Mouse (Mus musculus): ENCODE data around the gene Pds5a. TPM values are rescaled to one million over a fixed set of nuclear protein-coding genes. Genes with fewer than 3 reads are reported as not detected.
"Not testable (repeated sequence)": the region's sequence is repeated elsewhere in the genome, so short reads cannot be mapped to it uniquely, and the experiment has no call there.

Pds5a gene
- polyA plus RNA-seq, 1 experiment from 2014 or later = 31.2 TPM

DNA sequence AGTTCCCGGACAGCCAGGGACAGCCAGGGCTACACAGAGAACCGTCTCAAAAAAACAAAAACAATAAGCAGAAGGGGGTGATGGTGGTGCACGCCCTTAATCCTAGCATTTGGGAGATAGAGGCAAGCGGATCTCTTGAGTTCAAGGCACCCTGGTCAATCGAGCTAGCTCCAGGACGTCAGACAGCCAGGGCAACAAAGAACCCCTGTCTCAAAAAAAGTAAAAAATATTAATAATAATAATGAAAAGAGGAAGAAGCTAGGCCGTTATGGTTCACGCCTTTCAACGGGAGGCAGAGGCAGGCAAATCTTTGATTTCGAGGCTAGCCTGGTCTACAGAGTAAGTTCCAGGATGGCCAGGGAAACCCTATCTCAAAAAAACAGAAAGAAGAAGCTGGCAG, 1.1 kb upstream of the Pds5a start:
- peak overlapping the region; percentile 98 for H3K27ac ChIP-seq (ENCODE audit: low read length)
- WGBS = 60% methylated on average over 10 of the region's 10 CpGs
- H3K27me3 ChIP-seq (replicated peaks; ENCODE audit: control insufficient read depth, insufficient read depth, low read length) = no peaks in the 10 kb centered on the region
- no peaks in the 10 kb centered on the region for H3K9me3 ChIP-seq (ENCODE audit: control insufficient read depth, low read length)
- ATAC-seq = no peak
- H3K4me3 ChIP-seq (ENCODE audit: low read length) = peak overlapping the region; percentile 82
- H3K9ac ChIP-seq (ENCODE audit: low read depth, low read length) = peak overlapping the region; percentile 89
- no peaks in the 10 kb centered on the region for H3K36me3 ChIP-seq (ENCODE audit: control insufficient read depth, insufficient read depth, low read length)
- peaks cover 16% of the 10 kb centered on the region for H3K4me1 ChIP-seq (ENCODE audit: control insufficient read depth, insufficient read depth, low read length)
- H3K4me2 ChIP-seq (ENCODE audit: low read depth, low read length) = peak overlapping the region; percentile 66

DNA sequence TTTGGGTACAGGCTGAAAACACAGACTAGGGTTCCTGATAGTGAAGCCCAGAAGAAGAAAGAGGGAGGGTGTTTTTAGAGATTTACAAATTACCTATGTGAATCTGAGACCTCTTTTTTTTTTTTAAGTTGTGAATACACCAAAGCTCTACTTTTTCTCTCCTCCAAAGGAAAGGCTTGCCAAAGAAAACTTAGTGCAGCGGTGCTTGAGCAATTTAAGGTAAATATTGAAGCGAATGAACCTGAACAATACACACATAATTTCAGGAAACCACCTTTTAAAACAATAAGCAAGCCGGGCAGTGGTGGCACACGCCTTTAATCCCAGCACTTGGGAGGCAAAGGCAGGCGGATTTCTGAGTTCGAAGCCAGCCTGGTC, 675 bp upstream of the Pds5a start:
- Histone ChIP-seq H3K27ac (ENCODE audit: low read length) (peak overlapping the region; percentile 98), H3K4me3 (ENCODE audit: low read length) (peak overlapping the region; percentile 82), H3K9ac (ENCODE audit: low read depth, low read length) (peak overlapping the region; percentile 89), H3K4me1 (ENCODE audit: control insufficient read depth, insufficient read depth, low read length) (peaks cover 16% of the 10 kb centered on the region), H3K36me3 (ENCODE audit: control insufficient read depth, insufficient read depth, low read length) (no peaks in the 10 kb centered on the region), H3K9me3 (ENCODE audit: control insufficient read depth, low read length) (no peaks in the 10 kb centered on the region), H3K27me3 (replicated peaks; ENCODE audit: control insufficient read depth, insufficient read depth, low read length) (no peaks in the 10 kb centered on the region), H3K4me2 (ENCODE audit: low read depth, low read length) (peak overlapping the region; percentile 66)
- ATAC-seq = no peak
- WGBS = 12% methylated on average over 6 of the region's 6 CpGs

DNA sequence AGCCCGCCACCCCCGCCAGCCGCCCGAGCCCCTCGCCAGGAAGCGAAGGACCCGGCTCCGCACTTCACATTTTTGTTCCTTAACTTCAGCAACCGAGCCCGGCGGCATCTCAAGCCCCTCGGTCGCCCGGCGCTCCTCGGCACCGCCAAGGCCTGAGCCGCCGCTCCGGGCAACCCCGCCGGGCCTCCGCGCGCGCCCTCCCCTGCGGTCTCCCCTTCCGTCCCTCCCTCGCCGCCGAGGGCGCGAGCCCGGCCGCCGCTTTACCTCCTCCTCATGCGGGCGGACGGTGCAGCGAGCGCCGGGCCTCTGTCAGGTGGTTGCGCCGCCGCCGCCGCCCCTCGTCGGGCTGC, 612 bp downstream of the Pds5a start:
- WGBS = under 1% methylated on average over 47 of the region's 49 CpGs
- H3K36me3 ChIP-seq (ENCODE audit: control insufficient read depth, insufficient read depth, low read length) = no peaks in the 10 kb centered on the region
- H3K4me3 ChIP-seq (ENCODE audit: low read length) = peak overlapping the region; percentile 82
- peak overlapping the region; percentile 98 for H3K27ac ChIP-seq (ENCODE audit: low read length)
- H3K9me3 ChIP-seq (ENCODE audit: control insufficient read depth, low read length) = no peaks in the 10 kb centered on the region
- peak; percentile 66 for ATAC-seq
- H3K27me3 ChIP-seq (replicated peaks; ENCODE audit: control insufficient read depth, insufficient read depth, low read length) = no peaks in the 10 kb centered on the region
- peaks cover 16% of the 10 kb centered on the region for H3K4me1 ChIP-seq (ENCODE audit: control insufficient read depth, insufficient read depth, low read length)
- peak overlapping the region; percentile 73 for H3K4me2 ChIP-seq (ENCODE audit: low read depth, low read length)
- H3K9ac ChIP-seq (ENCODE audit: low read depth, low read length) = peak overlapping the region; percentile 89

DNA sequence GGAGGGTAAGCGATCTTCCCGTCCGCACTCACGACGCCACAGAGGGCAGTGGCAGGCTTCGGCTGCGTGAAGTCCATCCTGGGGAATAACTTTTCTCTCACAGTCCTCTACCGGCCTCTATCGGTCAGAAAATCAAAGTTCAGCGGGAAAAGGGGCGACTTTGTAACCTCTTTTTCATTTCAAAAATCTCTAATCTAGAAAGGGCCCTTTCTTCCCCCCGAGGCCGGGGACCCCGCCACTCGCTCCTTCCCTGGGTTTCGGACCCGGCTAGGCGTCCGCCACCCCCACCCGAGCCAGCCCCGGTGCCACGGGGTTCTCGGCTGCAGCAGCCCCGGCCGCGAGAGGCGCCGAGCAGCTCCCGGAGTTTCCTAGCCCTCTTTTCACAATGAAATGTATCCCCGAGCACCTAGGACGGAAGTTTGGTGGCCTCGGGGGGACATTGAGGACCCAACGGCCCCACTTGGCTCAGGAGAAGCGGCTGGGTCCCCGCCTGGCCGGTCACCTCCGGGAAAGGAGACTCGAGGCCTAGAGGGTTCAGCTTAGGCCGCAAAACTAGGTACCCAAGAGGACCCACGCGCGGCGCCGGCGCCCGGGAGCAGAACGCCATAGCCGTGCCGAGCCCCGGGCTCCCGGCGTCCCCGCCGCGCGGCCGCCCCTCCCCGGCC, 1.1 kb downstream of the Pds5a start:
- peaks cover 16% of the 10 kb centered on the region for H3K4me1 ChIP-seq (ENCODE audit: control insufficient read depth, insufficient read depth, low read length)
- H3K4me2 ChIP-seq (ENCODE audit: low read depth, low read length) = peak overlapping the region; percentile 73
- no peaks in the 10 kb centered on the region for H3K27me3 ChIP-seq (replicated peaks; ENCODE audit: control insufficient read depth, insufficient read depth, low read length)
- H3K27ac ChIP-seq (ENCODE audit: low read length) = peak overlapping the region; percentile 98
- no peaks in the 10 kb centered on the region for H3K9me3 ChIP-seq (ENCODE audit: control insufficient read depth, low read length)
- peak; percentile 34 for ATAC-seq
- H3K4me3 ChIP-seq (ENCODE audit: low read length) = peak overlapping the region; percentile 82
- no peaks in the 10 kb centered on the region for H3K36me3 ChIP-seq (ENCODE audit: control insufficient read depth, insufficient read depth, low read length)
- under 1% methylated on average over 58 of the region's 58 CpGs for WGBS
- peak overlapping the region; percentile 89 for H3K9ac ChIP-seq (ENCODE audit: low read depth, low read length)

DNA sequence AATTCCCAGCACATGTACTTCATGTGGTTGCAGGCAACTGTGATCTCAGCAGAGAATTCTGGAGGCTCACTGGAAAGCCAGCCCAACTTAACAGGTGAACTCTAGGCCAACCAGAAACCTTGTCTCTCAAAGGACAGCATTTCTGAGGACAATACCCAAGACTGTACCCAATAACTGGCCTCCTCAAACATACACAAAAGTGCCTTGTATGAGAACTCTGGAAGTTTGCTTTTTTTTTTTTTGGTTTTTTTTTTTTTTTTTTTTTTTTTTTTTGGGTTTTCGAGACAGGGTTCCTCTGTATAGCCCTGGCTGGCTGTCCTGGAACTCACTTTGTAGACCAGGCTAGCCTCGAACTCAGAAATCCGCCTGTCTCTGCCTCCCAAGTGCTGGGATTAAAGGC, 4.0 kb downstream of the Pds5a start:
- not testable (repeated sequence) for ATAC-seq; H3K9me3 ChIP-seq (ENCODE audit: control insufficient read depth, low read length); H3K36me3 ChIP-seq (ENCODE audit: control insufficient read depth, insufficient read depth, low read length); H3K9ac ChIP-seq (ENCODE audit: low read depth, low read length); H3K27ac ChIP-seq (ENCODE audit: low read length); H3K27me3 ChIP-seq (replicated peaks; ENCODE audit: control insufficient read depth, insufficient read depth, low read length); H3K4me3 ChIP-seq (ENCODE audit: low read length); H3K4me2 ChIP-seq (ENCODE audit: low read depth, low read length)
- peaks cover 21% of the 10 kb centered on the region for H3K4me1 ChIP-seq (ENCODE audit: control insufficient read depth, insufficient read depth, low read length)
- WGBS = 78% methylated on average over 3 of the region's 3 CpGs

DNA sequence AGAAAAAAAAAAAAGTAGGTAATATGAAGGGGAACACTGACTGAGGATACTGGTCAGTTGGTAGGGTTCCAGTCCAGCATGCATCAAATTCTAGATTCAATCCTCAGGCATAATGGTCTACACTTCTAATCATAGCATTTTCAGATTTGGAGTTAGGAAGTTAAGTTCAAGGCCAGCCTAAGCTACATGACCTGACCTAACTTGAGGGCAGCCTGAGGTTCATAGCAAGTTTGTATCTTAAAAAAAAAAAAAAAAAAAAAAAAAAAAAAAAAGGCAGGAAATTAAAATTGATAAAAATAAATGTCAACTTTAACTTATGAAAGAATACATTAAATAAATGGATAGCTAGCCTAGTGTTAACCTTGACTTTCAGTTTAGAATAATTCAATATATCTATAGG, 5.1 kb downstream of the Pds5a start:
- no peak overlapping the region for H3K27ac ChIP-seq (ENCODE audit: low read length)
- no peaks in the 10 kb centered on the region for H3K9me3 ChIP-seq (ENCODE audit: control insufficient read depth, low read length)
- H3K27me3 ChIP-seq (replicated peaks; ENCODE audit: control insufficient read depth, insufficient read depth, low read length) = no peaks in the 10 kb centered on the region
- H3K4me1 ChIP-seq (ENCODE audit: control insufficient read depth, insufficient read depth, low read length) = peaks cover 21% of the 10 kb centered on the region
- no peak overlapping the region for H3K4me3 ChIP-seq (ENCODE audit: low read length)
- H3K36me3 ChIP-seq (ENCODE audit: control insufficient read depth, insufficient read depth, low read length) = no peaks in the 10 kb centered on the region; the same call in 1 of the 2 replicates
- ATAC-seq = no peak
- no peak overlapping the region for H3K9ac ChIP-seq (ENCODE audit: low read depth, low read length)
- H3K4me2 ChIP-seq (ENCODE audit: low read depth, low read length) = no peak overlapping the region

DNA sequence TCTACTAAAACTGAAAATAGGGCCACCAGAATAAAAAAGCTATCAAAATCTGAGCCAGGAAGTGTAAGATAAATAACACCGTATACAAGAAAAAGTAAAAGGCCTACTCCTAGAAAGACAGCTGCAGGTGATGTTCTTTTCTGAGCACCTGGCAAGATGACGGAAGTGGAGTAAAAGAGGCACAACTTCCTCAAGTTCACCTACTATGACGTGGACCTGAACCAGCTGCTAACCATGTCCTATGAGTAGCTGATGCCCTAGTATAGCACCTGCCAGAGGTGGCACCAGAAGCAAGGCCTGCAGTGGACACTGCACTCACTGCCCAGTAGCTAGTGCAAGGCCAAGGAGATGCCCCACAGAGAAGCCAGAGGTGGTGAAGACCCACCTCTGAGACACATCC, 9.3 kb downstream of the Pds5a start:
- H3K27ac ChIP-seq (ENCODE audit: low read length) = no peak overlapping the region
- 72% methylated on average over 3 of the region's 3 CpGs for WGBS
- H3K27me3 ChIP-seq (replicated peaks; ENCODE audit: control insufficient read depth, insufficient read depth, low read length) = no peaks in the 10 kb centered on the region
- no peak overlapping the region for H3K4me3 ChIP-seq (ENCODE audit: low read length)
- no peak overlapping the region for H3K4me2 ChIP-seq (ENCODE audit: low read depth, low read length)
- H3K9ac ChIP-seq (ENCODE audit: low read depth, low read length) = no peak overlapping the region
- no peaks in the 10 kb centered on the region for H3K9me3 ChIP-seq (ENCODE audit: control insufficient read depth, low read length)
- H3K4me1 ChIP-seq (ENCODE audit: control insufficient read depth, insufficient read depth, low read length) = 0 out of 2 replicates have a peak, but pooled peaks cover 4% of the 10 kb centered on the region
- ATAC-seq = no peak
- H3K36me3 ChIP-seq (ENCODE audit: control insufficient read depth, insufficient read depth, low read length) = peaks cover 3% of the 10 kb centered on the region; the same call in 1 of the 2 replicates

DNA sequence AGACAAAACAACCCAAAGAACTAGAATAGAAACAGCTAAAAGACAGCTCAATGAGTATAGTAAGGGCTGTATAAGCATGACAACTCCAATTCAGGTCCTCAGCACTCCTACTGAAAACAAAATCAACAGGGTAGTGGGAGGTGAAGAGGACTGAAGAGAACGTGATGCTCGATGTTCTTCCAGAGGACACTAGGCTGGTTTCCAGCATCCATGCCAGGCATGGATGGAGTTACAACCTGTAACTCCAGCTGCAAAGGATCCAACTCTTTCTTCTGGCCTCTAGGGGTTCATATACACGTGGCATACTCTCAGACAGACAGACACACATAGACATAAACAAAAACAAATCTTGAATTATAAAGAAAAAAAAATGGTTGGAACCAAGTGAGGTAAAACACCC, 11.3 kb downstream of the Pds5a start:
- 77% methylated on average over 3 of the region's 3 CpGs for WGBS
- H3K4me2 ChIP-seq (ENCODE audit: low read depth, low read length) = no peak overlapping the region
- ATAC-seq = no peak

DNA sequence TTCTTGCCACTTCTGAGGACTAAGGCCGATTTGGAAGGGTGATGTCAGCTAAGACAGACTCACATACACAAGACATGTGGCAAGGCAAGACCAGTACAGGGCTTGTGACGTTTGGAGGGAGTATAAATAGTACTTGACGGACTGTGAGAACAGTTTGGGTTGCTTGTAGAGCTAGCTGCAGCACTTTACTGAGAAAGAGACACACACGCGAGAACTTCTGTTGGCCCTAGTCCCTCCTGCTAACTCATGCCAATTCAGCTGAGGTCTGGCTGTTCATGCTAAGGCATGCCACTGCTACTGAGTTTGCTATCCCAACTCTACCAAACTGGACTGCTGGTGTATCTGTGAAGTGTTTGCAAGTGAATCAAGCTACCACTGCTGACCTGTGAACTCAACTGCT, 19.2 kb downstream of the Pds5a start:
- ATAC-seq = no peak
- Histone ChIP-seq H3K36me3 (ENCODE audit: control insufficient read depth, insufficient read depth, low read length) (0 out of 2 replicates have a peak, but pooled peaks cover 4% of the 10 kb centered on the region), H3K4me2 (ENCODE audit: low read depth, low read length) (no peak overlapping the region), H3K27me3 (replicated peaks; ENCODE audit: control insufficient read depth, insufficient read depth, low read length) (no peaks in the 10 kb centered on the region), H3K9me3 (ENCODE audit: control insufficient read depth, low read length) (no peaks in the 10 kb centered on the region), H3K9ac (ENCODE audit: low read depth, low read length) (no peak overlapping the region), H3K4me1 (ENCODE audit: control insufficient read depth, insufficient read depth, low read length) (no peaks in the 10 kb centered on the region), H3K27ac (ENCODE audit: low read length) (no peak overlapping the region), H3K4me3 (ENCODE audit: low read length) (no peak overlapping the region)
- WGBS = 83% methylated on average over 5 of the region's 5 CpGs

More for the DNA sequence above, 11.3 kb downstream of the Pds5a start:
- H3K4me1 ChIP-seq (ENCODE audit: control insufficient read depth, insufficient read depth, low read length) = 0 out of 2 replicates have a peak, but pooled peaks cover 4% of the 10 kb centered on the region
- peaks cover 3% of the 10 kb centered on the region; the same call in 1 of the 2 replicates for H3K36me3 ChIP-seq (ENCODE audit: control insufficient read depth, insufficient read depth, low read length)
- no peak overlapping the region for H3K27ac ChIP-seq (ENCODE audit: low read length)
- no peak overlapping the region for H3K9ac ChIP-seq (ENCODE audit: low read depth, low read length)
- H3K27me3 ChIP-seq (replicated peaks; ENCODE audit: control insufficient read depth, insufficient read depth, low read length) = no peaks in the 10 kb centered on the region
- no peak overlapping the region for H3K4me3 ChIP-seq (ENCODE audit: low read length)
- H3K9me3 ChIP-seq (ENCODE audit: control insufficient read depth, low read length) = no peaks in the 10 kb centered on the region

DNA sequence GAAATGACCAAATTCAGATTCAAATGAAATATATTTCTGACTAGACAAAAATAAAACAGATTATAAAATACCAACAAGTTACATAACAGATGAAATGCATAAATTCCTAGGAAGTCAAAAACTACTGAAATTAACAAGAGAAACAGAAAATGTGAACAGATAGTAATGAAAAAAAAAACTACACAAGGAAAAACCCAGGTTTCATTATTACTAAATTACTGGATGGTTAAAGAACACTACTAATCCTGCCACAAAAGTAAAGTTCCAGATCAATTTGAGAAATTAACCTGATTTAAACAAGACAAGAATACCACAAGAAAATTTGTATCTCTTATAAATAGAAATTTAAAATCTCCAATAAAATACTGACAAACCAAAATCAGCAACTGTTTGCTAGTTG, 25.9 kb downstream of the Pds5a start:
- no peak for ATAC-seq
- Histone ChIP-seq H3K36me3 (ENCODE audit: control insufficient read depth, insufficient read depth, low read length) (peaks cover 7% of the 10 kb centered on the region; the same call in 1 of the 2 replicates), H3K9ac (ENCODE audit: low read depth, low read length) (no peak overlapping the region), H3K27ac (ENCODE audit: low read length) (no peak overlapping the region), H3K9me3 (ENCODE audit: control insufficient read depth, low read length) (no peaks in the 10 kb centered on the region; the same call in 1 of the 2 replicates), H3K4me1 (ENCODE audit: control insufficient read depth, insufficient read depth, low read length) (no peaks in the 10 kb centered on the region), H3K27me3 (replicated peaks; ENCODE audit: control insufficient read depth, insufficient read depth, low read length) (no peaks in the 10 kb centered on the region), H3K4me2 (ENCODE audit: low read depth, low read length) (no peak overlapping the region), H3K4me3 (ENCODE audit: low read length) (no peak overlapping the region)
